Mouse (Mus musculus) kidney, embryonic 16.5 days (tissue): ENCODE results near the gene Tmem170b. TPM values are rescaled to one million over a fixed set of nuclear protein-coding genes. Genes with fewer than 3 reads are reported as not detected.
A peak's percentile ranks its signal among the peaks of the same experiment; 100 is the strongest.

Experiments used
- ATAC-seq: fragments of 200-750 bp; cut with Nextera tagmentation; 2 replicates; pipeline ENCODE4 v1.8.0; 2017; ENCODE audit warnings: moderate TSS enrichment; ENCODE audit not compliant: low FRiP score, low TSS enrichment
- H3K27ac ChIP-seq: fragments of 300-500 bp; sonication (generic); 2 replicates; pipeline ENCODE4 v1.5.1; 2014; ENCODE audit warnings: low read length
- H3K27me3 ChIP-seq: fragments of 300-500 bp; sonication (generic); 2 replicates; pipeline ENCODE4 v1.6.1; 2014; ENCODE audit warnings: low read length, control low read depth, mixed read lengths; ENCODE audit not compliant: insufficient read depth
- H3K36me3 ChIP-seq: fragments of 300-500 bp; sonication (generic); 2 replicates; pipeline ENCODE4 v1.6.1; 2014; ENCODE audit warnings: low read length, control low read depth, mixed read lengths; ENCODE audit not compliant: insufficient read depth
- H3K4me1 ChIP-seq: fragments of 300-500 bp; sonication (generic); 2 replicates; pipeline ENCODE4 v1.6.1; 2014; ENCODE audit warnings: low read length, control low read depth, mixed read lengths; ENCODE audit not compliant: insufficient read depth
- H3K4me2 ChIP-seq: fragments of 300-500 bp; sonication (generic); replicated peaks from 2 replicates; pipeline ENCODE4 v1.6.1; 2014; ENCODE audit warnings: low read depth, low read length
- H3K4me3 ChIP-seq: fragments of 300-500 bp; sonication (generic); 2 replicates; pipeline ENCODE4 v1.5.1; 2014; ENCODE audit warnings: mild to moderate bottlenecking, low read length
- H3K9ac ChIP-seq: fragments of 300-500 bp; sonication (generic); replicated peaks from 2 replicates; pipeline ENCODE4 v1.6.1; 2014; ENCODE audit warnings: low read length
- H3K9me3 ChIP-seq: fragments of 300-500 bp; sonication (generic); 2 replicates; pipeline ENCODE4 v1.6.1; 2016; ENCODE audit warnings: low read length, control low read depth
- WGBS: fragments of 180-500 bp; shearing (Covaris S2); extraction: QIAGEN DNeasy Blood & Tissue Kit; methylation state at CpG from one replicate; pipeline ENCODE4 v1.1.7; 2014; 5-methylcytosine and 5-hydroxymethylcytosine counted together
- polyA plus RNA-seq: library from polyadenylated mRNA; unstranded; fragments of >200 nt; fragmentation: Nextera tagmentation; extraction: Ambion mirVana; gene quantifications from 2 replicates; pipeline ENCODE4 v1.2.1, GENCODE M21; 2015

Gene Tmem170b
- polyA plus RNA-seq, 1 experiment from 2014 or later, result 9.0 TPM

DNA sequence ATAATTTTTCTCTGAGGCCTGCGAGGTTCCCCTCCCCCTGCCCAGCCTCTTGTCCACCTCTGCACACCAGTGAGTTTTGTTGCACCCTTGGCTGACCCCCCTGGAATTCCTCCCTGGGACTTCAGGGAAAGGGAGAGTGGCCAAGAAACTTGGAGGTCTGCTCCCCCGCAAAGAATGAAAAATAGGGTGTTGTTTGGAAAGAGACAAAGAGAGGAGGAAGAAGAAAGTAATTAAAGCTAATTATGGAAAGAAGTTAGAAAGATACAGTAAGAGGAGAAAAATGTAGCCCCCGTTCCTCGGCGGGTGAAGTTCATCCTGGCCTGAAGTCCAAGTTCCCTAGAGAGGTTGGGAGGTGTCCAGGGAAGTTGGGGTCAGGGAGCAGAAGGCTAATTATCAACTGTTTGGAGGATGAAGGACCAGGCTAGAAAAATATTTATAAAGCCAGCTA lies 83.9 kb downstream of the Tmem170b start:
- peak overlapping the region; percentile 97 for H3K27ac ChIP-seq
- H3K9ac ChIP-seq, result peak overlapping the region; percentile 25; the same call in 1 of the 2 replicates
- H3K9me3 ChIP-seq, result no peaks in the 10 kb centered on the region
- no peaks in the 10 kb centered on the region for H3K27me3 ChIP-seq
- H3K4me3 ChIP-seq, result no peak overlapping the region
- ATAC-seq, result peak; percentile 92
- H3K36me3 ChIP-seq, result no peaks in the 10 kb centered on the region
- H3K4me1 ChIP-seq, result peaks cover 17% of the 10 kb centered on the region
- WGBS, result 11% methylated on average over 5 of the region's 5 CpGs
- H3K4me2 ChIP-seq, result no peak overlapping the region

Other genes starting within 250 kb of the Tmem170b start
- 27.9 and 28.5 TPM in 2 replicates for gene Nedd9, start 118.5 kb upstream of the Tmem170b start, polyA plus RNA-seq
- gene Adtrp, start 241.8 kb downstream of the Tmem170b start, polyA plus RNA-seq, result 0.45 and 0.78 TPM in 2 replicates